ENCODE assay signal across 11 mouse cellular contexts in genomic region chr5:73265460-73265859, GRCm38 (mm10). TPM values are rescaled to one million over a fixed set of nuclear protein-coding genes. Genes with fewer than 3 reads are reported as not detected.
A peak's percentile ranks its signal among the peaks of the same experiment; 100 is the strongest.
DNase-seq lines count a peak whose midpoint lies in the region; ATAC-seq lines count a peak whose summit lies in the region.
"Had no signal": no experiment of that assay in that cellular context is flagged by ENCODE, and none has a peak within 500 bp of the region (broad histone marks: within the 10 kb centered on the region; RNA-seq: fewer than 3 reads in every experiment).

No protein-coding gene starts in this region.

- no peak overlapping the region for H3K4me2 ChIP-seq in heart, embryonic 16.5 days (ENCODE audit: low read depth, low read length)
- no peak overlapping the region for H3K4me2 ChIP-seq in hindbrain, embryonic 16.5 days (ENCODE audit: low read length)
- H3K4me2 ChIP-seq: liver, embryonic 15.5 days had no signal

- intact Hi-C loops in heart, postnatal 36 days (cut with DNase I) = no loop called here

- 0 out of 2 replicates have a peak, but pooled peaks cover 3% of the 10 kb centered on the region for H3K9me3 ChIP-seq in heart, embryonic 16.5 days (replicated peaks; ENCODE audit: control insufficient read depth, low read length)
- H3K9me3 ChIP-seq in hindbrain, embryonic 16.5 days (ENCODE audit: control insufficient read depth, low read length) = no peaks in the 10 kb centered on the region
- H3K9me3 ChIP-seq: forebrain, embryonic 10.5 days; liver, embryonic 15.5 days had no signal

- no peak overlapping the region for H3K9ac ChIP-seq in heart, embryonic 16.5 days (ENCODE audit: low read length)
- no peak overlapping the region for H3K9ac ChIP-seq in hindbrain, embryonic 16.5 days (ENCODE audit: low read depth, low read length)
- H3K9ac ChIP-seq: liver, embryonic 15.5 days had no signal

- 0 out of 2 replicates have a peak, but pooled peaks have one; percentile 35 for ATAC-seq in heart, embryonic 16.5 days (replicated peaks; ENCODE audit: extremely low read depth, insufficient read depth, low FRiP score)
- ATAC-seq in CD4-positive, CD25-positive, alpha-beta regulatory T cell, adult 4 months = peak; percentile 100
- no peak for ATAC-seq in hindbrain, embryonic 16.5 days

- DNase-seq in heart, postnatal 36 days = no peak
- peak; percentile 62 for DNase-seq in gastrocnemius, postnatal 25 days
- peak; percentile 90 for DNase-seq in skeletal muscle tissue, adult 2 months (ENCODE audit: low read depth, low spot score)
- DNase-seq in layer of hippocampus, adult 9-10 months (ENCODE audit: low spot score) = no peak
- no peak for DNase-seq in cerebellum, adult 8-10 months
- DNase-seq: kidney, postnatal 10 days had no signal

- no peaks in the 10 kb centered on the region for H3K27me3 ChIP-seq in heart, embryonic 16.5 days (ENCODE audit: control insufficient read depth, insufficient read depth, low read length)
- H3K27me3 ChIP-seq in hindbrain, embryonic 16.5 days (replicated peaks; ENCODE audit: control insufficient read depth, insufficient read depth, low read length) = no peaks in the 10 kb centered on the region
- H3K27me3 ChIP-seq: liver, embryonic 15.5 days had no signal

- H3K27ac ChIP-seq in heart, embryonic 16.5 days (ENCODE audit: low read length) = peak overlapping the region; percentile 55
- no peak overlapping the region for H3K27ac ChIP-seq in hindbrain, embryonic 16.5 days (ENCODE audit: low read depth, low read length)
- H3K27ac ChIP-seq: forebrain, embryonic 10.5 days; liver, embryonic 15.5 days had no signal

- H3K4me3 ChIP-seq in heart, embryonic 16.5 days (ENCODE audit: low read length) = no peak overlapping the region
- no peak overlapping the region for H3K4me3 ChIP-seq in hindbrain, embryonic 16.5 days (ENCODE audit: low read length)
- H3K4me3 ChIP-seq: forebrain, embryonic 10.5 days; liver, embryonic 15.5 days had no signal

- peaks cover 4% of the 10 kb centered on the region for H3K4me1 ChIP-seq in heart, embryonic 16.5 days (ENCODE audit: control insufficient read depth, insufficient read depth, low read length)
- H3K4me1 ChIP-seq in hindbrain, embryonic 16.5 days (ENCODE audit: control insufficient read depth, insufficient read depth, low read depth, low read length) = no peaks in the 10 kb centered on the region
- H3K4me1 ChIP-seq: forebrain, embryonic 10.5 days; liver, embryonic 15.5 days had no signal

- H3K36me3 ChIP-seq in heart, embryonic 16.5 days (ENCODE audit: control insufficient read depth, insufficient read depth) = no peaks in the 10 kb centered on the region
- H3K36me3 ChIP-seq in hindbrain, embryonic 16.5 days (ENCODE audit: control insufficient read depth, insufficient read depth, low read length) = no peaks in the 10 kb centered on the region
- H3K36me3 ChIP-seq: forebrain, embryonic 10.5 days; liver, embryonic 15.5 days had no signal

- 25% methylated on average over 5 of the region's 5 CpGs for WGBS in heart, embryonic 16.5 days
- 73% methylated on average over 5 of the region's 5 CpGs for WGBS in hindbrain, embryonic 16.5 days

RNA-seq across cellular contexts. Expression of gene Fryl, which starts 9.0 kb away (rescaled TPM):
- polyA plus RNA-seq in heart, embryonic 16.5 days (2015; fragmentation: Nextera tagmentation; extraction: Ambion mirVana) = 25.5 and 26.4 TPM in 2 replicates
- total RNA-seq in heart, postnatal 36 days (2021) = 10 to 100 TPM; 37.6 to 45.2 TPM
- 100 to 1,000 TPM; 101 TPM for polyA plus RNA-seq in CD4-positive, CD25-positive, alpha-beta regulatory T cell, adult 4 months (2017; shearing (Covaris generic))
- total RNA-seq in gastrocnemius, postnatal 25 days (2021) = 10 to 100 TPM; 14.6 to 15.2 TPM
- polyA plus RNA-seq in hindbrain, embryonic 16.5 days (2015; fragmentation: Nextera tagmentation; extraction: Ambion mirVana) = 29.3 and 32.1 TPM in 2 replicates

RNA-seq across cellular contexts. Expression of gene Ociad1, which starts 27.1 kb away (rescaled TPM):
- 283 and 317 TPM in 2 replicates for polyA plus RNA-seq in heart, embryonic 16.5 days (2015; fragmentation: Nextera tagmentation; extraction: Ambion mirVana)
- total RNA-seq in heart, postnatal 36 days (2021) = 100 to 1,000 TPM; 241 to 249 TPM
- polyA plus RNA-seq in CD4-positive, CD25-positive, alpha-beta regulatory T cell, adult 4 months (2017; shearing (Covaris generic)) = 100 to 1,000 TPM; 171 to 260 TPM
- total RNA-seq in gastrocnemius, postnatal 25 days (2021) = 100 to 1,000 TPM; 137 TPM
- polyA plus RNA-seq in hindbrain, embryonic 16.5 days (2015; fragmentation: Nextera tagmentation; extraction: Ambion mirVana) = 352 and 402 TPM in 2 replicates

Comparison
In these comparisons a context has a peak if more than half of its experiments do, and no peak if none do; other contexts are left out.
1. DNase-seq: peak in gastrocnemius, postnatal 25 days (single experiment) and skeletal muscle tissue, adult 2 months (single experiment); none in heart, postnatal 36 days (0 of 2), layer of hippocampus, adult 9-10 months (single experiment) and cerebellum, adult 8-10 months (single experiment).